Mouse (Mus musculus): Measurements from ENCODE around the gene Lpar2. TPM values are rescaled to one million over a fixed set of nuclear protein-coding genes. Genes with fewer than 3 reads are reported as not detected.

Gene Lpar2
- polyA plus RNA-seq (2012; ENCODE audit: insufficient read depth, insufficient read length, low replicate concordance, missing spikeins) = not detected in 2 replicates

DNA sequence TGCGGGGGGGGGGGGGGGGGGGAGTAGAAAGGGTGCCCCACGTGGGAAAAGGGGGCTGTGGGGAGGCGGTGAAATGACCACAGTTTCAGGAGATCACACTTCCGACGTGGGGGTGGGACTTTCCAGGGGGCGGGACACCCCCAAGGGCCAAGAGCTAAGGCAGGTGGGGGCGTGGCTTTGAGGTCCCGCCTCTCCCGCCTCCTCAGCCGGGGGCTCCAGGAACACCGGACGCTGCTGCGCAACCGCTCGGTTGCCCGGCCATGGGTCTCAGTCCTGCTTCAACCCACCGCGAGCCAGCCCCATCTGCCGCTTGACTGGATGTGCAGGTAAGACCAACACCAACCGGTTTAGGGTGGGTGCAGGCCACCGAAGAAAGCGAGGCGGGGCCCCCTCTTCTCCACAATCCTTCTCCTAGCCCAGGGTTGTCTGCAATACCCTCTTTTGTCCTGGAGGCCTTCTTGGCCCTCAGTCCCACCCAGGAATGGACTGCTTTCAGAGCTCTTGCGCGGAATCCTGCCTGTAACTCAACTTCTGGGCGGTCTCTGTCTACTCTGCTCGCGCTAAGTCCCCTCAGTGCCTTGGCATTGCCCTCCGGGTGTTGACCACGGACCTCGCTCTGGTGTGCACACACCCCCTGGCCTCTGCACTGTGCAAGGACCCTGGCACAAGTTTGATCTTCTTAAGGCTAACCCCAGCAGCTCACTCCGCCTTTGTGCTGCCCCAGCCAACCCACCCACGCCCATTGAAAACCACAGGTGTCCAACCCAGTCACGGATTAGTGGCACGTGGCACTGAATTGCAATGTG is at the start of gene Lpar2:
Lpar2 (plus strand) TSS at position 44 of the 806 bp plus-strand sequence.
- H3K27ac ChIP-seq (ENCODE audit: insufficient read depth, low read depth, low read length) = no peak within 1 kb of the TSS
- WGBS = 2% methylated on average over 32 of the region's 35 CpGs
- no peak for TF ChIP-seq CTCF (IDR thresholded peaks at IDR 0.05; ENCODE audit: insufficient read depth, low read depth, low read length)
- no peak for TF ChIP-seq POLR2A (IDR thresholded peaks at IDR 0.05; ENCODE audit: insufficient read depth, low read depth, low read length)
- H3K4me3 ChIP-seq (ENCODE audit: insufficient read depth, low read depth, low read length) = peak within 1 kb of the TSS; percentile 52
- peaks cover 10% of the 10 kb centered on the region for H3K4me1 ChIP-seq (ENCODE audit: control insufficient read depth, insufficient read depth, low read length)

DNA sequence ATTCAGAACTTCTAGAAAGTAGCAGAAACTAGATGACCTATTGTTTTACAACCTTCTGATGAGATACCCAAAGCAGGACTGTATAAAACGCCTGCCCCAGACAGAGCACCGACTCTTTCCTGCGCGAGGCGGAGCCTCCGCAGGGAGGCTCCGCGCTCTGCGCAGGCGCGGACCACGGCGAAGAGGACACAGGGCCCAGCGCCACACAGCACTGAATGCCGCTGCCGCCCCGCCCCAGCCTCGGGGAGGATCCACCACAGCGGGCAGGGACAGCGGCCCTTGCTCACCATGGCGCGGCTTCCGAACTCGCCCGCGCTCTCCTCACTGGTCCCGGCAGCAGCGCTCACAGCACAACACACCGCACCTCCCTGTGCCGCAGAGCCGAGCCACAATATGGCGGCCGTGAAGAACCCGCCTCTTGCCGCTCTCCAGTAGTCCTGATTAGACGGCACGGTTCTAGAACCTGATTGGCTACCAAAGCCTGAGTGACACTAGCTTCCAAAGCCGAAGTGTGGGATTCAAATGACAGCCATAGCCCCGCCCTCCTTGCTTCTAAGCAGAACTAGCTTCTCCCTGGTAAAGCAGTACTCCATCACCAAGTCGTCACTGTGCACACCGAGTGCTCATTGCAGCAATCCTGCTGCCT is 47.6 kb upstream of the Lpar2 start, which contains the start of gene Gm20422:
Gm20422 (minus strand) TSS at position 384 of the 646 bp plus-strand sequence.
- WGBS = under 1% methylated on average over 41 of the region's 41 CpGs
- peak; percentile 99 for TF ChIP-seq POLR2A (IDR thresholded peaks at IDR 0.05; ENCODE audit: insufficient read depth, low read depth, low read length)
- TF ChIP-seq CTCF (IDR thresholded peaks at IDR 0.05; ENCODE audit: insufficient read depth, low read depth, low read length) = no peak

DNA sequence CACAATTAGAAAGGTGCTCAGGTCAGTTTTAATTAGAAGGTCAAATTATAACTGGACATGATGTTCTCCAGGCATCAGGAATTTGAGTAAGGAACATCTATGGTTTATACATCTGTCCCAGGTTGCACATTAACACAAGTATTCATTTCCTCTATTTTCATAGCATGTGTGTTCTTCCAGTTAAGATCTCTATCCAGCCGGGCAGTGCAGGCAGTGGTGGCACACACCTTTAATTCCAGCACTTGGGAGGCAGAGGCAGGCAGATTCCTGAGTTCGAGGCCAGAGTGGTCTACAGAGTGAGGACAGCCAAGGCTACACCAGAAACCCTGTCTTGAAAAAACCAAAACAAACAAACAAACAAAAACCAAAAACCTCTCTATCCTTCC is 47.1 kb upstream of the Lpar2 start:
- no peaks in the 10 kb centered on the region for H3K4me1 ChIP-seq (ENCODE audit: control insufficient read depth, insufficient read depth, low read length)
- H3K27ac ChIP-seq (ENCODE audit: insufficient read depth, low read depth, low read length) = 0 out of 2 replicates have a peak overlapping the region, but pooled peaks have one; percentile 35
- WGBS = 52% methylated on average over 2 of the region's 2 CpGs
- TF ChIP-seq CTCF (IDR thresholded peaks at IDR 0.05; ENCODE audit: insufficient read depth, low read depth, low read length) = no peak
- no peak for TF ChIP-seq POLR2A (IDR thresholded peaks at IDR 0.05; ENCODE audit: insufficient read depth, low read depth, low read length)
- H3K4me3 ChIP-seq (ENCODE audit: insufficient read depth, low read depth, low read length) = no peak overlapping the region

More for the DNA sequence above, 47.6 kb upstream of the Lpar2 start, which contains the start of gene Gm20422:
- peak within 1 kb of the TSS; percentile 97 for H3K27ac ChIP-seq (ENCODE audit: insufficient read depth, low read depth, low read length)
- H3K4me3 ChIP-seq (ENCODE audit: insufficient read depth, low read depth, low read length) = peak within 1 kb of the TSS; percentile 72
- H3K4me1 ChIP-seq (ENCODE audit: control insufficient read depth, insufficient read depth, low read length) = no peaks in the 10 kb centered on the region

DNA sequence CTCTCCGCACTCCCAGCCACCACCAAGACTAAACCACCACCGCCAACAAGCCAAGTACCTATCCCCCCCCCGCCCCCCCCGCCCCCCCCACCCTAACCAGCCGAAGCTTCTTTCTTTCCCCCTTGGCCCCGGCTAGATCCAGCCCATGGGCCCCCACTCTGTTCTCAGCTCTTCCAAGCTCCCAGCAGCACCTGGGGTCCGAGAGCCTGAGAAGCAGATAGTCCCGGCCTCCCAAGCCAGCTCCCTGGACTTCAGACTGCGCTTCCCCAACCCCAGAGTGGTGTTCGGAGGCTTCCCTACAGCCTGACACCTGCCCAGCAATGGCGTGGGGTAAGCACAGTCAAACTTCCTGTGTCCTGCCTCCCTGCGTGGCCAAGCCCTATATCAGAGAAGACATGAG is 45.1 kb upstream of the Lpar2 start:
- 68% methylated on average over 12 of the region's 12 CpGs for WGBS
- TF ChIP-seq POLR2A (IDR thresholded peaks at IDR 0.05; ENCODE audit: insufficient read depth, low read depth, low read length) = no peak
- no peaks in the 10 kb centered on the region for H3K4me1 ChIP-seq (ENCODE audit: control insufficient read depth, insufficient read depth, low read length)
- H3K4me3 ChIP-seq (ENCODE audit: insufficient read depth, low read depth, low read length) = no peak overlapping the region
- H3K27ac ChIP-seq (ENCODE audit: insufficient read depth, low read depth, low read length) = no peak overlapping the region

DNA sequence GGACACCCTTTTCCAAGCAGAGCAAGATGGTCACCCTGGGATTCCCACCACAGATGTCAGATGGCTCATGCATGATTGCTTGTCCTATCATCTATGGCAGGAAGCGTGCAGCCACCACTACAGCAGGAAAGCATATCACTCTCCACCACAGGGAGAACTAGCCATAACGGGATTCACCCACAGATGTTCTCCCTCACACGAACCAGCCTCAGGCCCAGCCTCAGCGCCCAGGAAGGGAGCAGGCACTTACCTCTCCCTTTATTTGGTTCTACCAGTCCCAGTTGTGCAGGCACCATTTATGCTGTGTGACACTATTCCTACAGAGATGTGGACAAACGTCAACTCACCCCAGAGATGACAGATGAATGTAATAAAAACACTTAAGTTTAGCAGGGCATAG is 33.1 kb upstream of the Lpar2 start:
- TF ChIP-seq POLR2A (IDR thresholded peaks at IDR 0.05; ENCODE audit: insufficient read depth, low read depth, low read length) (no peak), CTCF (IDR thresholded peaks at IDR 0.05; ENCODE audit: insufficient read depth, low read depth, low read length) (no peak)
- Histone ChIP-seq H3K4me3 (ENCODE audit: insufficient read depth, low read depth, low read length) (no peak overlapping the region), H3K27ac (ENCODE audit: insufficient read depth, low read depth, low read length) (no peak overlapping the region), H3K4me1 (ENCODE audit: control insufficient read depth, insufficient read depth, low read length) (peaks cover 7% of the 10 kb centered on the region; the same call in 1 of the 2 replicates)
- 92% methylated on average over 5 of the region's 5 CpGs for WGBS

DNA sequence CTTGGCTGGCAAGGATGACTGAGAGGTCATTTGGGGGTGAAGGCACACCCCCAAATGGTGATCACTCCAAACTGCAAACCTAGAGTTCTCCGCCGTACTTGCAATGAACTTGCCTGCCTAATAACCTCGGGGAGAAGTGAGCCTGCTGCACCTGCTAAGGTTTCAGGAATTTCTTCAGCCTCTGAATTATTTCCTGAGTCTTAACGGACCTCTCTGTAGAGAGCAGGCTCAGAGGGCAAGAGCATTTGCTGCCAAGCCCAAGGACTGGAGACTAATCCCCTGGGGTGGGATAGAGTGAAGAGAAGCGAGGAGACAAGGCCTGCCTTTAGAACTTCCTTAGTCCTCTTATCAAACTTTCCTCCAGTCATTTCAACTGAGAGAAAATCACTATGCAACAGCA is 32.5 kb upstream of the Lpar2 start:
- 63% methylated on average over 5 of the region's 5 CpGs for WGBS
- H3K4me1 ChIP-seq (ENCODE audit: control insufficient read depth, insufficient read depth, low read length) = peaks cover 7% of the 10 kb centered on the region; the same call in 1 of the 2 replicates
- H3K27ac ChIP-seq (ENCODE audit: insufficient read depth, low read depth, low read length) = no peak overlapping the region
- TF ChIP-seq CTCF (IDR thresholded peaks at IDR 0.05; ENCODE audit: insufficient read depth, low read depth, low read length) = no peak
- TF ChIP-seq POLR2A (IDR thresholded peaks at IDR 0.05; ENCODE audit: insufficient read depth, low read depth, low read length) = no peak
- H3K4me3 ChIP-seq (ENCODE audit: insufficient read depth, low read depth, low read length) = no peak overlapping the region

DNA sequence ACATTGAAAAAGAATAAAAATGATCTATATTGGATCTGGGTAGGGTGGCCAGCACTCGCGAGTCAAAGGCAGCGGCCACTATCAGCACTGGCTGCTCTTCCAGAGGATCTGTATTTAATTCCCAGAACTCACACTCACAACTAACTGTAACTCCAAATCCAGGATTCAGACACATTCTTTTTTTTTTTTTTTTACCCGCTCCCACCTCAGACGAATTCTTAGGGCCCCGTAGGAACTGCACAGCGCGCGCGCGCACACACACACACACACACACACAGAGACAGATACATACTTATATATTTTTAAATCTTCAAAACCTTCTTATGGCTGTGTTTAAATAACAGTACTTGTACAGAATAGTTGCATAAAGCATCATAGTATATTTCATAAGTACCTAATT is 31.9 kb upstream of the Lpar2 start:
- Histone ChIP-seq H3K4me3 (ENCODE audit: insufficient read depth, low read depth, low read length) (peak overlapping the region; percentile 99), H3K4me1 (ENCODE audit: control insufficient read depth, insufficient read depth, low read length) (peaks cover 7% of the 10 kb centered on the region; the same call in 1 of the 2 replicates), H3K27ac (ENCODE audit: insufficient read depth, low read depth, low read length) (no peak overlapping the region)
- 25% methylated on average over 11 of the region's 11 CpGs for WGBS
- TF ChIP-seq POLR2A (IDR thresholded peaks at IDR 0.05; ENCODE audit: insufficient read depth, low read depth, low read length) (no peak), CTCF (IDR thresholded peaks at IDR 0.05; ENCODE audit: insufficient read depth, low read depth, low read length) (no peak)

DNA sequence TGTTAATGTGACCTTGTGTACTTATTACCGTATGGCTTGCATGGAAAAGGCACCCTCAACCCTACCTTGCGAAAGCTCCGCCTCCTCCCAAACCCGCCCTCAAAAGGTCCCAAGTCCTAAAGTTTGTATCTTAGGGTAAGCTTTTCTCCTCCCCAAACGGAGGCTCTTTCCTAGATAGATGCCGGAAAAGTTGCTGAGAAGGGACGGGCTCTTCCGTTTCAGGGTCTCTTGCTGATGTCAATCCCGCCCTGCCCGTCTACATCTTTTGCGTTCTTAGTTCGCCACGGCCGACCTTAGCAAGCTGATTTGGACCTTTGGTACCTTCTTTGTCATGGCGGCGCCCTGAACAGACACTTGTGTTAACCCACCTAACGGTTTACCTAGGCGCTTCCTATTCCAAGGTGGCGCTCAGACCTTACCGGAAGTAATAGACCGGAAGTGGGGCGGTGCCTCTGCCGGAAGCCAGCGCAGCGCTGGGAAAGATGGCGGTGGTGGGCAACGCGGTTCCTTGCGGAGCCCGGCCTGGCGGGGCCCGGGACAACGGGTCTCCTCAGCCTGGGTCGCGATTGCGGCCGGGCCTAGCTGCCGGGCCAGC is 31.4 kb upstream of the Lpar2 start, which contains the start of the genes Atp13a1 and Zfp866:
Atp13a1 (plus strand) TSS at position 391 of the 595 bp plus-strand sequence.
Zfp866 (minus strand) TSS at position 406 of the 595 bp plus-strand sequence.
- TF ChIP-seq POLR2A (IDR thresholded peaks at IDR 0.05; ENCODE audit: insufficient read depth, low read depth, low read length) (peak; percentile 76), CTCF (IDR thresholded peaks at IDR 0.05; ENCODE audit: insufficient read depth, low read depth, low read length) (no peak)
- H3K27ac ChIP-seq (ENCODE audit: insufficient read depth, low read depth, low read length) = peak within 1 kb of the TSS; percentile 76; the same call in 1 of the 2 replicates
- peak within 1 kb of the TSS; percentile 99 for H3K4me3 ChIP-seq (ENCODE audit: insufficient read depth, low read depth, low read length)
- H3K4me1 ChIP-seq (ENCODE audit: control insufficient read depth, insufficient read depth, low read length) = peaks cover 7% of the 10 kb centered on the region; the same call in 1 of the 2 replicates
- WGBS = under 1% methylated on average over 38 of the region's 38 CpGs
